Mouse (Mus musculus) left cerebral cortex, adult 8-10 months (tissue): ENCODE results near the gene Hist1h3g. TPM values are rescaled to one million over a fixed set of nuclear protein-coding genes. Genes with fewer than 3 reads are reported as not detected.
"Not testable (repeated sequence)": the region's sequence is repeated elsewhere in the genome, so short reads cannot be mapped to it uniquely, and the experiment has no call there.

Experiments used
- DNase-seq, 2 experiments: peaks; one replicate each; pipeline ENCODE4 v3.0.0; 2022; ENCODE audit warnings: low spot score in 2 of 2
- total RNA-seq, 4 experiments: library from RNA; stranded (reverse); gene quantifications; 2 replicates each; pipeline ENCODE4 v1.2.4; 2022

Hist1h3g gene
- total RNA-seq, 4 experiments from 2014 or later, result 3.7 to 6.0 (median 4.2) TPM

GRCm38 (mm10) chr13:23554925-23555838, 20.0 kb downstream of the Hist1h3g start:
- DNase-seq, result peak; percentile 69 to 80

GRCm38 (mm10) chr13:23555839-23556416, 20.7 kb downstream of the Hist1h3g start:
- DNase-seq, result peak; percentile 54 to 73

- DNase-seq, result no peak
Measured at GRCm38 (mm10) chr13:23556906-23557305, 21.7 kb downstream of the Hist1h3g start.

GRCm38 (mm10) chr13:23560699-23561098, 25.5 kb downstream of the Hist1h3g start:
- DNase-seq, result not testable (repeated sequence)

GRCm38 (mm10) chr13:23561531-23561882, 26.3 kb downstream of the Hist1h3g start:
- not testable (repeated sequence) for DNase-seq

- DNase-seq, result peak; percentile 91 to 94
Measured at GRCm38 (mm10) chr13:23561883-23562659, 26.8 kb downstream of the Hist1h3g start, which contains the start of gene Hist1h3e. Gene Hist1h3e (minus strand): TSS chr13:23562369.

GRCm38 (mm10) chr13:23562699-23563462, 27.7 kb downstream of the Hist1h3g start:
- no peak for DNase-seq

GRCm38 (mm10) chr13:23564482-23564881, 29.3 kb downstream of the Hist1h3g start:
- no peak for DNase-seq

- DNase-seq, result not testable (repeated sequence)
Measured at GRCm38 (mm10) chr13:23570261-23571021, 35.2 kb downstream of the Hist1h3g start.

GRCm38 (mm10) chr13:23571022-23571503, 35.8 kb downstream of the Hist1h3g start, which contains the start of the genes Hist1h2ae and Hist1h2bg:
Gene Hist1h2ae (minus strand): TSS chr13:23571220.
Gene Hist1h2bg (plus strand): TSS chr13:23571396.
- peak; percentile 68 to 74 for DNase-seq

- not testable (repeated sequence) for DNase-seq
Measured at GRCm38 (mm10) chr13:23571504-23572217, 36.4 kb downstream of the Hist1h3g start.

- DNase-seq, result no peak
Measured at GRCm38 (mm10) chr13:23572218-23573033, 37.2 kb downstream of the Hist1h3g start.

- DNase-seq, result not testable (repeated sequence)
Measured at GRCm38 (mm10) chr13:23573034-23573897, 38.0 kb downstream of the Hist1h3g start.

- peak; percentile 74 to 96 for DNase-seq
Measured at GRCm38 (mm10) chr13:23573898-23574524, 38.8 kb downstream of the Hist1h3g start, which contains the start of the genes Hist1h2bf and Hist1h2ad. Gene Hist1h2bf (minus strand): TSS chr13:23574196. Gene Hist1h2ad (plus strand): TSS chr13:23574381.

GRCm38 (mm10) chr13:23574546-23575170, 39.4 kb downstream of the Hist1h3g start:
- not testable (repeated sequence) for DNase-seq

GRCm38 (mm10) chr13:23575271-23575851, 40.1 kb downstream of the Hist1h3g start, which contains the start of gene Hist1h3d:
Gene Hist1h3d (plus strand): TSS chr13:23575763.
- peak in 1 of 2 experiments; percentile 59 for DNase-seq
